In the genomic region with DNA sequence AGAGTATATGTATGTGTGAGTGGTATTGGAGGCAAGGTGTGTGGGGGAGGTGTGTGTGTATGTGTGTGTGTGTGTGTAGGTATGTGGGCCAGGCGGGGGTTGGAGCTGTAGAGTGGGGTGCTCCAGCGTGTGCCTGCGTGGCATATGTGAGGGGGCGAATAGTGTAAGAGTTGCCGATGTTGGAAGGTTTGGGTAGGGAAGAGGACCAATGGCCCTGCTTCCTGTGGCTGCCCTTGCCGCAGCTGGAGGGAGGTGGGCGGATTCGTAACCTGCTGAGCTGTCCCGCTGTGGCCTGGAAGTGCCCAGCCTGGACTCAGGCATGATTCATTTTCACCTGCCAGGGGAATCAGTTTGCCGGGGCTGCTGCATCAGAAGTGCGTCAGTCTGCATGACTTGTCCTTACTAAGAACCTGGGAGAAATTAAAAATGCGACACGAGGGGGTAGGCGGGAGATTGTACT, we compare ENCODE assay signal across 8 mouse cellular contexts.
DNase-seq lines count a peak whose midpoint lies in the region; ATAC-seq lines count a peak whose summit lies in the region.

No protein-coding gene starts in this region.

- no peak overlapping the region for H3K27ac ChIP-seq in lung, embryonic 16.5 days (ENCODE audit: low read length)
- H3K27ac ChIP-seq in hindbrain, embryonic 14.5 days, result peak overlapping the region; percentile 80
- H3K27ac ChIP-seq in neural tube, embryonic 14.5 days (ENCODE audit: low read depth, low read length), result peak overlapping the region; percentile 34; the same call in 1 of the 2 replicates

- no peak overlapping the region; the same call in 1 of the 2 replicates for H3K9ac ChIP-seq in lung, embryonic 16.5 days (ENCODE audit: low read length)
- peak overlapping the region; percentile 62 for H3K9ac ChIP-seq in hindbrain, embryonic 14.5 days
- H3K9ac ChIP-seq in neural tube, embryonic 14.5 days (replicated peaks; ENCODE audit: low read depth, low read length), result peak overlapping the region; percentile 62; the same call in 1 of the 2 replicates

- ATAC-seq in lung, embryonic 16.5 days (ENCODE audit: low read depth), result no peak
- peak; percentile 14; the same call in 1 of the 2 replicates for ATAC-seq in hindbrain, embryonic 14.5 days (ENCODE audit: low FRiP score)
- ATAC-seq in neural tube, embryonic 14.5 days (ENCODE audit: low read depth), result peak; percentile 38; the same call in 1 of the 2 replicates
- ATAC-seq in granulocyte monocyte progenitor cell, adult 5-6 weeks (replicated peaks; ENCODE audit: poor library complexity, severe bottlenecking), result no peak
- no peak for ATAC-seq in cerebellum, adult (ENCODE audit: insufficient number of reproducible peaks, low FRiP score, low TSS enrichment)

- H3K4me1 ChIP-seq in lung, embryonic 16.5 days (replicated peaks; ENCODE audit: control insufficient read depth, insufficient read depth, low read length), result peaks cover 14% of the 10 kb centered on the region
- peaks cover 21% of the 10 kb centered on the region for H3K4me1 ChIP-seq in hindbrain, embryonic 14.5 days (replicated peaks; ENCODE audit: control insufficient read depth, insufficient read depth, low read length)
- H3K4me1 ChIP-seq in neural tube, embryonic 14.5 days (ENCODE audit: control insufficient read depth, insufficient read depth, low read length), result peaks cover 16% of the 10 kb centered on the region

- peak; percentile 40 to 56 for DNase-seq in cerebellum, postnatal 25 days
- DNase-seq in cerebellum, postnatal 10 days, result no peak
- no peak for DNase-seq in lung, postnatal 36 days
- peak; percentile 39 for DNase-seq in hindbrain, embryonic 14.5 days (ENCODE audit: low spot score)

- H3K4me2 ChIP-seq in lung, embryonic 16.5 days (ENCODE audit: low read depth, low read length), result peak overlapping the region; percentile 85
- peak overlapping the region; percentile 89 for H3K4me2 ChIP-seq in hindbrain, embryonic 14.5 days (replicated peaks)
- H3K4me2 ChIP-seq in neural tube, embryonic 14.5 days (ENCODE audit: low read depth, low read length), result peak overlapping the region; percentile 93

- no peaks in the 10 kb centered on the region for H3K36me3 ChIP-seq in lung, embryonic 16.5 days (ENCODE audit: control insufficient read depth, insufficient read depth, low read length)
- peaks cover 6% of the 10 kb centered on the region for H3K36me3 ChIP-seq in hindbrain, embryonic 14.5 days (replicated peaks; ENCODE audit: control insufficient read depth, insufficient read depth)
- no peaks in the 10 kb centered on the region for H3K36me3 ChIP-seq in neural tube, embryonic 14.5 days (ENCODE audit: control insufficient read depth, insufficient read depth, low read length)

- H3K9me3 ChIP-seq in lung, embryonic 16.5 days (ENCODE audit: control insufficient read depth, low read length), result no peaks in the 10 kb centered on the region
- H3K9me3 ChIP-seq in hindbrain, embryonic 14.5 days (ENCODE audit: control insufficient read depth, low read length), result no peaks in the 10 kb centered on the region
- no peaks in the 10 kb centered on the region for H3K9me3 ChIP-seq in neural tube, embryonic 14.5 days (ENCODE audit: control insufficient read depth, low read length)

- 7% methylated on average over 14 of the region's 14 CpGs for WGBS in lung, embryonic 16.5 days
- 11% methylated on average over 14 of the region's 14 CpGs for WGBS in hindbrain, embryonic 14.5 days
- 3% methylated on average over 14 of the region's 14 CpGs for WGBS in neural tube, embryonic 14.5 days

- H3K27me3 ChIP-seq in lung, embryonic 16.5 days (ENCODE audit: control insufficient read depth, insufficient read depth, low read depth, low read length), result no peaks in the 10 kb centered on the region; the same call in 1 of the 2 replicates
- H3K27me3 ChIP-seq in hindbrain, embryonic 14.5 days (ENCODE audit: control insufficient read depth, insufficient read depth, low read length), result no peaks in the 10 kb centered on the region
- no peaks in the 10 kb centered on the region for H3K27me3 ChIP-seq in neural tube, embryonic 14.5 days (ENCODE audit: control insufficient read depth, insufficient read depth, low read length)

- peak overlapping the region; percentile 50; the same call in 1 of the 2 replicates for H3K4me3 ChIP-seq in lung, embryonic 16.5 days (ENCODE audit: low read length)
- peak overlapping the region; percentile 39 for H3K4me3 ChIP-seq in hindbrain, embryonic 14.5 days (replicated peaks; ENCODE audit: low read length)
- peak overlapping the region; percentile 47 for H3K4me3 ChIP-seq in neural tube, embryonic 14.5 days (ENCODE audit: low read depth, low read length)

Comparison
In these comparisons a context has a peak if more than half of its experiments do, and no peak if none do; other contexts are left out.
1. DNase-seq: peak in cerebellum, postnatal 25 days (2 of 2) and hindbrain, embryonic 14.5 days (single experiment); none in cerebellum, postnatal 10 days (0 of 2) and lung, postnatal 36 days (single experiment).
2. ATAC-seq: peak in hindbrain, embryonic 14.5 days (single experiment) and neural tube, embryonic 14.5 days (single experiment); none in lung, embryonic 16.5 days (single experiment), granulocyte monocyte progenitor cell, adult 5-6 weeks (single experiment) and cerebellum, adult (single experiment).
3. Peak in every context shown above with its lines, with median percentiles within 50 percentile points of each other: H3K4me2 ChIP-seq and H3K4me3 ChIP-seq.